18 mouse cellular contexts compared by ENCODE assay signal in the genomic region with DNA sequence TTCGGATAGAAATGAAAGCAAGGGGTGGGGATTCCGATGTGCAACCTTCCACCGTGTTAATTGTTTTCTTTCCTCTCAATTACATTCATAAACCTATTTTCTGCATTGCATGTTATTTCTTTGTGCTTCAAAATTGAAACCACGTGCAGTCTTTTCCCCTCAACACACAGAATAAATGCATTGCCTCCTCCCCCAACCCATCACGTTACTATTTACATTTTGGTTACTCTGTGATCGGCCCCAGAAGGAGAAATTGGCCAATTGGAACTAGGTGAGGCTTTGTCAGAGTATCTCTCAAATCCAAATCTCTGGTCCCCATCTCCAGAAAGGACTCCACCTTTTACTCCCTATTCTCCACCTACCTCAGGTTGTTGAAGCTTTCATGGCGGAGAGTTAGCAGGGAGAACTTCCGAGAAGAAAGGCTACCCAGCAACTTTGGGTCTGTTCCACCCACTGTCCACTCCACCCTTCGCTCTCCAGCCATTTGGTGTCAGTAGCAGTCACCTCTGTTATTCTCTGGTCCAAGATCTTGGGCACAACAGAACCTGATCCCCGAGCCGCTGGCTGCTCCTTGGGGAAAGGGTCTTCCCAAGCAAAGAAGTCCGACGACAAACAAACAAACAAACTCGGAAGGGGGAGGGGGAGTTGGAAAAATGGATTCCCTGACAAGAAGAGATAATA. TPM values are rescaled to one million over a fixed set of nuclear protein-coding genes. Genes with fewer than 3 reads are reported as not detected.
DNase-seq lines count a peak whose midpoint lies in the region; ATAC-seq and TF ChIP-seq lines count a peak whose summit lies in the region.
"Had no signal": no experiment of that assay in that cellular context is flagged by ENCODE, and none has a peak within 500 bp of the region (broad histone marks: within the 10 kb centered on the region; RNA-seq: fewer than 3 reads in every experiment).

No protein-coding gene starts in this region.

- peak overlapping the region; percentile 17 for H3K4me3 ChIP-seq in forebrain, embryonic 14.5 days (ENCODE audit: low read depth, low read length)
- no peak overlapping the region for H3K4me3 ChIP-seq in hindbrain, postnatal 0 days (ENCODE audit: low read length)
- H3K4me3 ChIP-seq in neural tube, embryonic 13.5 days = no peak overlapping the region
- H3K4me3 ChIP-seq in stomach, postnatal 0 days (ENCODE audit: low read depth, low read length) = no peak overlapping the region
- H3K4me3 ChIP-seq: heart, embryonic 10.5 days; limb, embryonic 13.5 days; stomach, embryonic 15.5 days had no signal

- ATAC-seq in forebrain, embryonic 14.5 days = no peak
- ATAC-seq in hindbrain, postnatal 0 days = no peak
- ATAC-seq in neural tube, embryonic 13.5 days (ENCODE audit: low read depth) = no peak
- ATAC-seq in stomach, postnatal 0 days (ENCODE audit: low FRiP score, low TSS enrichment) = no peak
- no peak for ATAC-seq in erythroblast, adult 5-6 weeks (replicated peaks; ENCODE audit: low FRiP score, poor library complexity, severe bottlenecking)

- TF ChIP-seq EP300 in stomach, postnatal 0 days (optimal IDR thresholded peaks at IDR 0.05) = no peak

- peak overlapping the region; percentile 55 for H3K4me2 ChIP-seq in forebrain, embryonic 14.5 days (ENCODE audit: low read length)
- H3K4me2 ChIP-seq in hindbrain, postnatal 0 days (ENCODE audit: low read depth, low read length) = peak overlapping the region; percentile 34
- peak overlapping the region; percentile 78 for H3K4me2 ChIP-seq in neural tube, embryonic 13.5 days
- H3K4me2 ChIP-seq in stomach, postnatal 0 days (replicated peaks; ENCODE audit: low read depth) = no peak overlapping the region
- H3K4me2 ChIP-seq: limb, embryonic 13.5 days; lung, embryonic 14.5 days; stomach, embryonic 15.5 days had no signal

- peak; percentile 42 for DNase-seq in embryo, embryonic 10 days (ENCODE audit: low spot score)
- no peak for DNase-seq in embryo, embryonic 10.5 days (ENCODE audit: low spot score)
- no peak for DNase-seq in forebrain, embryonic 14.5 days (ENCODE audit: low spot score)
- no peak for DNase-seq in hindbrain, postnatal 0 days (ENCODE audit: low spot score)
- DNase-seq in stomach, postnatal 0 days (ENCODE audit: low spot score) = no peak
- DNase-seq in kidney, adult 11 months = no peak
- DNase-seq: adrenal gland, adult 8-10 months; cerebellum, postnatal 14 days; layer of hippocampus, postnatal 36 days; lung, embryonic 14.5 days; thymus, postnatal 4 days had no signal

- peaks cover 21% of the 10 kb centered on the region for H3K36me3 ChIP-seq in forebrain, embryonic 14.5 days (ENCODE audit: control insufficient read depth, insufficient read depth, low read length)
- H3K36me3 ChIP-seq in hindbrain, postnatal 0 days (ENCODE audit: insufficient read depth, low read length) = peaks cover 6% of the 10 kb centered on the region; the same call in 1 of the 2 replicates
- peaks cover 20% of the 10 kb centered on the region; the same call in 1 of the 2 replicates for H3K36me3 ChIP-seq in neural tube, embryonic 13.5 days
- no peaks in the 10 kb centered on the region; the same call in 1 of the 2 replicates for H3K36me3 ChIP-seq in stomach, postnatal 0 days (ENCODE audit: control insufficient read depth, insufficient read depth, low read length)
- H3K36me3 ChIP-seq: limb, embryonic 13.5 days had no signal

- no peaks in the 10 kb centered on the region for H3K9me3 ChIP-seq in forebrain, embryonic 14.5 days (replicated peaks; ENCODE audit: control insufficient read depth, low read length)
- no peaks in the 10 kb centered on the region for H3K9me3 ChIP-seq in hindbrain, postnatal 0 days (ENCODE audit: low read length)
- H3K9me3 ChIP-seq in neural tube, embryonic 13.5 days = no peaks in the 10 kb centered on the region
- no peaks in the 10 kb centered on the region for H3K9me3 ChIP-seq in stomach, postnatal 0 days (ENCODE audit: control insufficient read depth, low read length)
- H3K9me3 ChIP-seq: heart, embryonic 10.5 days; limb, embryonic 13.5 days; stomach, embryonic 15.5 days had no signal

- TF ChIP-seq CTCF in hindbrain, postnatal 0 days (IDR thresholded peaks at IDR 0.05; ENCODE audit: low read depth) = no peak
- no peak for TF ChIP-seq CTCF in stomach, postnatal 0 days (IDR thresholded peaks at IDR 0.05; ENCODE audit: low read depth)

- peaks cover 23% of the 10 kb centered on the region for H3K27me3 ChIP-seq in forebrain, embryonic 14.5 days (replicated peaks; ENCODE audit: control insufficient read depth, insufficient read depth, low read length)
- no peaks in the 10 kb centered on the region for H3K27me3 ChIP-seq in hindbrain, postnatal 0 days (ENCODE audit: insufficient read depth, low read length)
- H3K27me3 ChIP-seq in neural tube, embryonic 13.5 days = peaks cover 14% of the 10 kb centered on the region; the same call in 1 of the 2 replicates
- H3K27me3 ChIP-seq in stomach, postnatal 0 days (ENCODE audit: control insufficient read depth, insufficient read depth, low read length) = 0 out of 2 replicates have a peak, but pooled peaks cover 2% of the 10 kb centered on the region

- 7% methylated on average over 14 of the region's 14 CpGs for WGBS in forebrain, embryonic 14.5 days
- 18% methylated on average over 14 of the region's 14 CpGs for WGBS in hindbrain, postnatal 0 days
- WGBS in neural tube, embryonic 13.5 days = 11% methylated on average over 14 of the region's 14 CpGs
- 26% methylated on average over 14 of the region's 14 CpGs for WGBS in stomach, postnatal 0 days

- H3K9ac ChIP-seq in forebrain, embryonic 14.5 days (ENCODE audit: low read length) = peak overlapping the region; percentile 64
- no peak overlapping the region for H3K9ac ChIP-seq in hindbrain, postnatal 0 days (replicated peaks; ENCODE audit: low read length)
- H3K9ac ChIP-seq in neural tube, embryonic 13.5 days = no peak overlapping the region
- no peak overlapping the region for H3K9ac ChIP-seq in stomach, postnatal 0 days (ENCODE audit: low read length)
- H3K9ac ChIP-seq: limb, embryonic 13.5 days; lung, embryonic 14.5 days; stomach, embryonic 15.5 days had no signal

- peak overlapping the region; percentile 96 for H3K27ac ChIP-seq in forebrain, embryonic 14.5 days (ENCODE audit: low read depth, low read length)
- H3K27ac ChIP-seq in hindbrain, postnatal 0 days = peak overlapping the region; percentile 45
- peak overlapping the region; percentile 68; the same call in 1 of the 2 replicates for H3K27ac ChIP-seq in neural tube, embryonic 13.5 days (replicated peaks)
- no peak overlapping the region for H3K27ac ChIP-seq in stomach, postnatal 0 days (replicated peaks)
- H3K27ac ChIP-seq: heart, embryonic 10.5 days; kidney, postnatal 0 days; limb, embryonic 13.5 days had no signal

- H3K4me1 ChIP-seq in forebrain, embryonic 14.5 days (ENCODE audit: control insufficient read depth, insufficient read depth, low read length) = peaks cover 10% of the 10 kb centered on the region
- peaks cover 6% of the 10 kb centered on the region for H3K4me1 ChIP-seq in hindbrain, postnatal 0 days (ENCODE audit: insufficient read depth, low read length)
- peaks cover 77% of the 10 kb centered on the region for H3K4me1 ChIP-seq in neural tube, embryonic 13.5 days (replicated peaks)
- H3K4me1 ChIP-seq in stomach, postnatal 0 days (replicated peaks; ENCODE audit: control insufficient read depth, insufficient read depth) = no peaks in the 10 kb centered on the region

RNA-seq across cellular contexts. Expression of a gene that starts 14.6 kb away (rescaled TPM):
- 75.7 and 82.0 TPM in 2 replicates for polyA plus RNA-seq in forebrain, embryonic 14.5 days (2014; fragmentation: Nextera tagmentation; extraction: Ambion mirVana)
- total RNA-seq in hindbrain, postnatal 0 days (2014; rRNA removed) = 220 and 254 TPM in 2 replicates
- polyA plus RNA-seq in hindbrain, postnatal 0 days (2015; fragmentation: Nextera tagmentation; extraction: Ambion mirVana) = 49.8 and 51.2 TPM in 2 replicates
- 46.8 and 47.9 TPM in 2 replicates for polyA plus RNA-seq in neural tube, embryonic 13.5 days (2015; fragmentation: Nextera tagmentation; extraction: Ambion mirVana)
- polyA plus RNA-seq in stomach, postnatal 0 days (2015; fragmentation: Nextera tagmentation; extraction: Ambion mirVana) = 5.8 and 6.3 TPM in 2 replicates
- not detected in 2 replicates for total RNA-seq in erythroblast, adult 5-6 weeks (2015; ENCODE audit: low replicate concordance)
- total RNA-seq in erythroblast, adult 5-6 weeks (2017; ENCODE audit: low replicate concordance) = not detected in 2 replicates
- total RNA-seq: hematopoietic stem cell, adult 5-6 weeks had no signal
